Mouse (Mus musculus) thymus, adult 2 months (tissue): ENCODE data around the gene Tsc22d1.

ENCODE experiments used
- CTCF ChIP-seq: fragments of 200-500 bp; IDR thresholded peaks from 2 replicates; pipeline ENCODE4 v1.5.1; 2012; ENCODE audit warnings: mild to moderate bottlenecking, control low read depth, low read length, moderate library complexity, borderline replicate concordance; ENCODE audit not compliant: control insufficient read depth, poor library complexity, insufficient read depth; ENCODE audit errors: extremely low read depth
- POLR2A ChIP-seq: fragments of 200-500 bp; IDR thresholded peaks from 2 replicates; pipeline ENCODE4 v1.6.1; 2012; ENCODE audit warnings: mild to moderate bottlenecking, low read length, control low read depth, moderate library complexity; ENCODE audit not compliant: control insufficient read depth, poor library complexity, insufficient read depth; ENCODE audit errors: extremely low read depth

DNA sequence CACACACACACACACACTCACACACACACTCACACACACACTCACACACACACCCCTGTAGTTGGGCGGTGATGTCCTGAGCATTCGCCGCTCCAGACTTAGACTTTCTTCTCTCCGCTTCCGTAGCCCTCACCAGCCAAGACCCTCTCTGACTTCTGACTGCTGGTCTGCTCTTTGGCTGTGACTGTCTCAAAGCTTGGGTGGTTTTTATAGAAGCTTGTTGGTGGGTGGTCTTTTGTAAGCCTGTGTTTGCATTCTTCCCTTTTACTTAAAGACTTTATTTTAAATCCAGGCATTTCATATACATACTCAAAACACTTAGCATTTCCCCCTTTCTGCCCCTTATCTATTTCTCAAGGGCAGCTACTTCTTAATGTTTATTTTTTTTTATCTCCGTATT lies 84.7 kb downstream of the Tsc22d1 start:
- TF ChIP-seq POLR2A: no peak
- TF ChIP-seq CTCF: no peak
